Mouse (Mus musculus) G1E (cell line): Measurements from ENCODE around the gene Mrap2. TPM values are rescaled to one million over a fixed set of nuclear protein-coding genes. Genes with fewer than 3 reads are reported as not detected.

Experiments used
- ATAC-seq: 2 replicates; pipeline ENCODE4 v1.8.0; 2016; ENCODE audit warnings: mild to moderate bottlenecking; ENCODE audit not compliant: insufficient number of reproducible peaks, poor library complexity, low FRiP score, severe bottlenecking; ENCODE audit errors: extremely low read depth
- DNase-seq: peaks from one replicate; pipeline ENCODE4 v3.0.0; 2012; ENCODE audit warnings: low spot score
- H3K27me3 ChIP-seq: 2 replicates; pipeline ENCODE4 v1.6.1; 2012; ENCODE audit warnings: mild to moderate bottlenecking, low read length, inconsistent platforms; ENCODE audit not compliant: insufficient read depth
- H3K36me3 ChIP-seq: replicated peaks from 2 replicates; pipeline ENCODE3; 2012; ENCODE audit warnings: mild to moderate bottlenecking, inconsistent platforms
- H3K4me1 ChIP-seq: 2 replicates; pipeline ENCODE4 v1.6.1; 2012; ENCODE audit warnings: low read depth, low read length, inconsistent platforms, mixed read lengths; ENCODE audit not compliant: insufficient read depth
- H3K4me3 ChIP-seq: 2 replicates; pipeline ENCODE4 v1.5.1; 2012; ENCODE audit warnings: low read depth, mild to moderate bottlenecking, inconsistent platforms, low read length, moderate library complexity, mixed read lengths
- H3K9me3 ChIP-seq: replicated peaks from 2 replicates; pipeline ENCODE4 v1.6.1; 2012; ENCODE audit warnings: inconsistent platforms
- CTCF ChIP-seq: IDR thresholded peaks from 2 replicates; pipeline ENCODE4 v1.5.1; 2012; ENCODE audit warnings: low read depth, low read length, inconsistent platforms, mixed read lengths
- GATA1 ChIP-seq: IDR thresholded peaks from 2 replicates; pipeline ENCODE4 v1.6.1; 2012; ENCODE audit warnings: borderline replicate concordance, low read length, inconsistent platforms, mixed read lengths
- GATA2 ChIP-seq: IDR thresholded peaks from 2 replicates; pipeline ENCODE4 v1.6.1; 2012; ENCODE audit warnings: low read depth, low read length, inconsistent platforms, borderline replicate concordance
- POLR2AphosphoS5 ChIP-seq: IDR thresholded peaks from 2 replicates; pipeline ENCODE4 v1.6.1; 2012; ENCODE audit warnings: low read depth, low read length, inconsistent platforms; ENCODE audit not compliant: insufficient replicate concordance
- TAL1 ChIP-seq: conservative IDR thresholded peaks from 2 replicates; pipeline ENCODE4 v1.6.1; 2012; ENCODE audit warnings: low read depth, low read length, inconsistent platforms, mixed read lengths
- polyA plus RNA-seq: library from polyadenylated mRNA; stranded (reverse); fragments of >175 nt; gene quantifications from 2 replicates; pipeline ENCODE4 v1.2.3, GENCODE M21; 2012
- total RNA-seq, 2 experiments: library from RNA; stranded (forward) in 1 of 2; stranded (reverse) in 1 of 2; fragments of 200-1000 nt in 1 of 2; fragments of >200 nt in 1 of 2; fragmentation: Nextera tagmentation in 1 of 2; gene quantifications; 2 replicates each; pipeline ENCODE4 v1.2.3; 2014 to 2017

Gene Mrap2
- total and polyA plus RNA-seq, 3 experiments = not detected

GRCm38 (mm10) chr9:87170891-87171290, 26.8 kb downstream of the Mrap2 start:
- TF ChIP-seq GATA1 (no peak), GATA2 (no peak), CTCF (no peak), POLR2AphosphoS5 (no peak), TAL1 (no peak)
- H3K4me1 ChIP-seq = no peaks in the 10 kb centered on the region
- H3K9me3 ChIP-seq = no peaks in the 10 kb centered on the region
- H3K4me3 ChIP-seq = no peak overlapping the region
- H3K36me3 ChIP-seq = no peaks in the 10 kb centered on the region
- DNase-seq (no peak), ATAC-seq (no peak)
- peaks cover 2% of the 10 kb centered on the region; the same call in 1 of the 2 replicates for H3K27me3 ChIP-seq

- TF ChIP-seq CTCF = no peak
- no peak for TF ChIP-seq TAL1
- no peak for TF ChIP-seq POLR2AphosphoS5
- TF ChIP-seq GATA1 = no peak
- TF ChIP-seq GATA2 = no peak
- Histone ChIP-seq H3K27me3 (peaks cover 2% of the 10 kb centered on the region; the same call in 1 of the 2 replicates), H3K36me3 (no peaks in the 10 kb centered on the region), H3K9me3 (no peaks in the 10 kb centered on the region), H3K4me3 (no peak overlapping the region), H3K4me1 (no peaks in the 10 kb centered on the region)
- ATAC-seq = no peak
- DNase-seq = no peak
Observed at GRCm38 (mm10) chr9:87171517-87171916, 27.4 kb downstream of the Mrap2 start.

GRCm38 (mm10) chr9:87178534-87178933, 34.4 kb downstream of the Mrap2 start:
- TF ChIP-seq TAL1 (no peak), GATA1 (no peak), CTCF (no peak), POLR2AphosphoS5 (no peak), GATA2 (no peak)
- Histone ChIP-seq H3K4me1 (no peaks in the 10 kb centered on the region), H3K36me3 (no peaks in the 10 kb centered on the region), H3K27me3 (no peaks in the 10 kb centered on the region), H3K9me3 (no peaks in the 10 kb centered on the region), H3K4me3 (no peak overlapping the region)
- ATAC-seq = no peak
- no peak for DNase-seq

- Histone ChIP-seq H3K9me3 (no peaks in the 10 kb centered on the region), H3K4me3 (no peak overlapping the region), H3K27me3 (no peaks in the 10 kb centered on the region), H3K4me1 (no peaks in the 10 kb centered on the region), H3K36me3 (no peaks in the 10 kb centered on the region)
- DNase-seq (no peak), ATAC-seq (no peak)
- TF ChIP-seq POLR2AphosphoS5 = no peak
- TF ChIP-seq CTCF = no peak
- no peak for TF ChIP-seq TAL1
- TF ChIP-seq GATA1 = no peak
- TF ChIP-seq GATA2 = no peak
Observed at GRCm38 (mm10) chr9:87182231-87182630, 38.1 kb downstream of the Mrap2 start.

- TF ChIP-seq POLR2AphosphoS5 = no peak
- no peak for TF ChIP-seq GATA1
- TF ChIP-seq GATA2 = no peak
- no peak for TF ChIP-seq CTCF
- TF ChIP-seq TAL1 = no peak
- Histone ChIP-seq H3K27me3 (no peaks in the 10 kb centered on the region), H3K9me3 (peaks cover 19% of the 10 kb centered on the region), H3K4me1 (no peaks in the 10 kb centered on the region), H3K4me3 (no peak overlapping the region), H3K36me3 (peaks cover 18% of the 10 kb centered on the region)
- no peak for DNase-seq
- ATAC-seq = no peak
Observed at GRCm38 (mm10) chr9:87187336-87187735, 43.2 kb downstream of the Mrap2 start.

- peaks cover 55% of the 10 kb centered on the region for H3K36me3 ChIP-seq
- TF ChIP-seq POLR2AphosphoS5 (no peak), GATA2 (no peak), TAL1 (no peak), GATA1 (no peak), CTCF (no peak)
Observed at GRCm38 (mm10) chr9:87193721-87194120, 49.6 kb downstream of the Mrap2 start.

GRCm38 (mm10) chr9:87197277-87197676, 53.2 kb downstream of the Mrap2 start:
- H3K4me1 ChIP-seq = no peaks in the 10 kb centered on the region
- no peak for ATAC-seq
- TF ChIP-seq POLR2AphosphoS5 = no peak
- no peak for TF ChIP-seq CTCF
- TF ChIP-seq GATA2 = no peak
- H3K9me3 ChIP-seq = peaks cover 4% of the 10 kb centered on the region
- H3K36me3 ChIP-seq = peaks cover 62% of the 10 kb centered on the region
- no peak for DNase-seq
- H3K4me3 ChIP-seq = no peak overlapping the region
- no peaks in the 10 kb centered on the region for H3K27me3 ChIP-seq

More at GRCm38 (mm10) chr9:87193721-87194120, 49.6 kb downstream of the Mrap2 start:
- no peaks in the 10 kb centered on the region for H3K4me1 ChIP-seq
- no peak for ATAC-seq
- no peaks in the 10 kb centered on the region for H3K27me3 ChIP-seq
- H3K4me3 ChIP-seq = no peak overlapping the region
- DNase-seq = no peak
- H3K9me3 ChIP-seq = peaks cover 23% of the 10 kb centered on the region
